Mouse (Mus musculus): ENCODE data around the gene Kif2a.

Kif2a gene

GRCm38 (mm10) chr13:106936256-106937137 lies 85.4 kb downstream of the Kif2a start, which contains the start of gene Ipo11:
Gene Ipo11, minus strand, starts transcription at chr13:106936958.
- DNase-seq (ENCODE audit: low read depth, low spot score), result peak; percentile 95

GRCm38 (mm10) chr13:106935871-106936255 lies 86.1 kb downstream of the Kif2a start:
- no peak for DNase-seq (ENCODE audit: low read depth, low spot score)

- no peak for DNase-seq (ENCODE audit: low read depth, low spot score)
These were observed 92.7 kb downstream of the Kif2a start for GRCm38 (mm10) chr13:106929201-106929600.

DNA sequence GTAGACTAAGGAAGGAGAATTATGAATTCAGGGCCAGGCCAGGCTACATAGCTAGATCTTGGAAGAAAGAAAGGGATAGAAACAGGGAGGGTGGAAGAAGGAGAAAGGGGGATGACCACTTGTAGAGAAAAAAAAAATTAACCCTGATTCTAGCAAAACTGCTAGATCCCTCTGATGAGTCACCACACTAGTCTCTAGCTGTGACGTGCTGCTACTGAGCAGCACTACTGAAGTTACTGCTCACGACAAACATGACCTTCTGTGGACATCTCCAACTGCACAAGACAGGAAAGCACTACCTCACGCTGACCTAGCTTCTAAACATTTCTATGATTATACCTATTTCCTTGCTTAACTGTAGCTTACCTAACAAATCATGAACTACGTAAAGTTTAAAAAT lies 93.6 kb downstream of the Kif2a start:
- DNase-seq (ENCODE audit: low read depth, low spot score), result no peak

DNA sequence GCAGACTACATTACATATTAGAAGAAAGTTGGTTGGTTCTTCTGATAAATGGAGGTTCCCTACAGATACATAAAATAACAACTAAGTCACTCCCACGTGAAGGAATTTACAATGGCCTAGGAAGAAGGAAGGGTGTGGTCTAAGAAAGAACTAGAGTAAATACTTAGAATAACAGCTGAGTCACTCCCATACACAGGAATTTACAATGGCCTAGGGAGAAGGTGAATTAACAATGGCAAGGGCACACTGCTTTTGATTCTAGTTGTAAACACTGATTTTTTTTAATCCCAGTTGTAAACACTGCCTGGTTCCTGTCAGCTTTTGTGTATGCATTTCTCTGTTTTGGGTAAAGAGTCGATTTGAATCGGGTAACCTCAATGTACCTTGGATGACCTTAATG lies 96.0 kb downstream of the Kif2a start:
- DNase-seq (ENCODE audit: low read depth, low spot score), result peak; percentile 34

- no peak for DNase-seq (ENCODE audit: low read depth, low spot score)
These were observed 103.4 kb downstream of the Kif2a start for GRCm38 (mm10) chr13:106918322-106919050.

DNA sequence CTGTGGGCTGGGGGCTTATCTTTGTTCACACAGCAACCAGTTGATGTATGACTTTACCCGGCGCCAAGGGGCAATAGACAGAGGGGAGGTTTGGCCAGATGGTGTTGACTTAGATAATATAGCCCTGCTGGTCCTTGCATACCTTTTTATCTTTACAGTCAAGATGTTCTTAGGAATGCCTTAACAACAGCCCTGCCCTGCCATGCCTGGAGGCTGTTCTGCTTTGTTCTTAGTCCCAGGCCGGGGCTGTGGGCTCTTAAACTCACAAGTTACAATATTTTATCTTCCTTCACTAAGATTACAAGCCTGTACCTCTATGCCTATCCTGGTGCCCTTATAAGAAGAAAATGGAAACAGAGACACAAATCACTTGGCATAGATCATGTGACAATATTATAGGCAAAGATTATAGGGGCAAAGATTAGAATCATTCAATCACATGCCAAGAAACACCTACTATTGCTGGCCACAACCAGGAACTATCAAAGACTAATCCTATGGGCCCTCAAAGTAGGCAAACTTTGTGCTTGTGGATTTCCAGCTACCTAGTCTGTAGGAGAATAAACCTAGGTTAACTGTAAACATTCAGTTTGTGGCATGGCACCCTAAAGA lies 108.7 kb downstream of the Kif2a start:
- DNase-seq (ENCODE audit: low read depth, low spot score), result no peak

GRCm38 (mm10) chr13:106910096-106910495 lies 111.8 kb downstream of the Kif2a start:
- DNase-seq (ENCODE audit: low read depth, low spot score), result no peak

All from ES-CJ7 (cell line).